Mouse (Mus musculus) brain, embryonic 14.5 days (tissue): Measurements from ENCODE around the gene H1f0.
A peak's percentile ranks its signal among the peaks of the same experiment; 100 is the strongest.

Experiments used
- CTCF ChIP-seq: fragments of 200-500 bp; IDR thresholded peaks from 2 replicates; pipeline ENCODE4 v1.5.1; 2012; ENCODE audit warnings: inconsistent platforms, mild to moderate bottlenecking, moderate library complexity, borderline replicate concordance; ENCODE audit not compliant: insufficient read depth, insufficient read length; ENCODE audit errors: extremely low read depth
- POLR2A ChIP-seq: fragments of 200-500 bp; IDR thresholded peaks from 2 replicates; pipeline ENCODE4 v1.6.1; 2012; ENCODE audit warnings: mild to moderate bottlenecking, inconsistent platforms, borderline replicate concordance; ENCODE audit not compliant: poor library complexity, insufficient read depth, insufficient read length, severe bottlenecking; ENCODE audit errors: extremely low read depth

DNA sequence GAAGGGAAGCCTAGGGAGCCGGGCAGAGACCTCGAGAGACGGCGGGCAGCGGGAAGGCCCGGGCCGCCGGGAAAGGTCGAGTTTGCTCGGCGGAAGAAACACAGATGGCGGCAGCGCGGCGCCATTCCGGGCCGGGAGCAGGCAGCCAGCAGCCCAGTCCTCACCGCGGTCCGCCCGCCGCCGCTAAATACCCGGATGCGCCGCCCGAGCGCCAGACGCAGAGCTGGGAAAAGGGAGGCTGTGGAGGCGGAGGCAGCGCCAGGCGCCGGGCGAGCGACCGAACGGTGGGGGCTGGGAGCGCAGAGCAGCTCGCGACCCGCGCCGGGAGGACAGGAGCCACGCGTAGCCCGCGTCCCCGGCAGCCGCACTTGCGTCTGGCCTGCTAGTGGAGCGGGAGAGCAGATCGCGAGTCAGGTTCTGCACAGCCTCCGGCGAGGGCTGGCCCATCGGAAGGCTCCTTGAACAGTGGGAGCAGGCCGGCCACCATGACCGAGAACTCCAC is at the start of gene H1f0:
- TF ChIP-seq POLR2A (peak; percentile 91), CTCF (no peak)
